Mouse (Mus musculus) forebrain, postnatal 0 days (tissue): ENCODE measurements around the gene Acvr1. TPM values are rescaled to one million over a fixed set of nuclear protein-coding genes. Genes with fewer than 3 reads are reported as not detected.

Experiments
- ATAC-seq: fragments of 200-750 bp; cut with Nextera tagmentation; 2 replicates; pipeline ENCODE4 v1.8.0; 2017; ENCODE audit warnings: mild to moderate bottlenecking, moderate library complexity
- DNase-seq: peaks from one replicate; pipeline ENCODE4 v3.0.0-alpha.2; 2015
- H3K27ac ChIP-seq: fragments of 300-500 bp; sonication (generic); 2 replicates; pipeline ENCODE4 v1.5.1; 2014; ENCODE audit warnings: low read depth, mild to moderate bottlenecking, antibody characterized with exemption, low read length, moderate library complexity, mixed read lengths
- H3K27me3 ChIP-seq: fragments of 300-500 bp; sonication (generic); 2 replicates; pipeline ENCODE4 v1.6.1; 2014; ENCODE audit warnings: mild to moderate bottlenecking, low read length, mixed read lengths; ENCODE audit not compliant: insufficient read depth
- H3K36me3 ChIP-seq: fragments of 300-500 bp; sonication (generic); 2 replicates; pipeline ENCODE4 v1.6.1; 2014; ENCODE audit warnings: mild to moderate bottlenecking, moderate library complexity; ENCODE audit not compliant: insufficient read depth
- H3K4me1 ChIP-seq: fragments of 300-500 bp; sonication (generic); 2 replicates; pipeline ENCODE4 v1.6.1; 2014; ENCODE audit warnings: antibody characterized with exemption; ENCODE audit not compliant: insufficient read depth
- H3K4me2 ChIP-seq: fragments of 300-500 bp; sonication (generic); 2 replicates; pipeline ENCODE4 v1.6.1; 2014; ENCODE audit warnings: low read depth, mild to moderate bottlenecking, moderate library complexity
- H3K4me3 ChIP-seq: fragments of 300-500 bp; sonication (generic); 2 replicates; pipeline ENCODE4 v1.5.1; 2014; ENCODE audit warnings: low read depth, low read length, mixed read lengths
- H3K9ac ChIP-seq: fragments of 300-500 bp; sonication (generic); 2 replicates; pipeline ENCODE4 v1.6.1; 2014; ENCODE audit warnings: mild to moderate bottlenecking
- H3K9me3 ChIP-seq: fragments of 300-500 bp; sonication (generic); 2 replicates; pipeline ENCODE4 v1.6.1; 2016; ENCODE audit warnings: low read length
- CTCF ChIP-seq: sonication (generic); IDR thresholded peaks from 2 replicates; pipeline ENCODE4 v1.5.1; 2016; ENCODE audit warnings: antibody characterized with exemption, control low read depth, low read depth
- WGBS: fragments of 180-500 bp; shearing (Covaris S2); extraction: QIAGEN DNeasy Blood & Tissue Kit; methylation state at CpG from one replicate; pipeline ENCODE4 v1.1.7; 2014; 5-methylcytosine and 5-hydroxymethylcytosine counted together
- polyA plus RNA-seq: library from polyadenylated mRNA; unstranded; fragments of >200 nt; fragmentation: Nextera tagmentation; extraction: Ambion mirVana; gene quantifications from 2 replicates; pipeline ENCODE4 v1.2.1, GENCODE M21; 2015
- total RNA-seq: library from RNA; depleted of rRNA; stranded (reverse); fragments of >200 nt; gene quantifications from 2 replicates; pipeline ENCODE4 v1.2.3, GENCODE M21; 2014

The Acvr1 gene
- total and polyA plus RNA-seq, 2 experiments from 2014 or later, result 6.4 to 16.4 TPM

DNA sequence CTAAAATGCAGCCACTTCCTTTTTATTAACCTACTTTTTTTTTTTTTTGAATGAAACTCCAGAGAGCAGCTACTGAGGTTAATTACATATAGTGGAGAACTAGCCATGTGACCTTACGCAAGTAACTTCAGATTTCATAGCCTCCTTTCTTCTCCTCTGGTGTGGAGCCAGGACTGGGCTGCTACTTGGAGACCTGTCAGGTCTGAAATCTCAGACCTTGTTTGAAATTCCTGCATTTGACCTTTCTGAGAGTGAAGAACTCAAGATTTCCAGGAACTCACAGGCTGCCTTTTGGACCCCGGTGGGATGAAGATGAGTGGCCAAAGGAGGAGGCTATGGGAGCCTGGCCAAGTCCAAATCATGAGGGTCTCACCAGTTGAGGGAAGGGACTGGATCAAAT, 7.2 kb upstream of the Acvr1 start:
- no peak for DNase-seq
- Histone ChIP-seq H3K4me3 (no peak overlapping the region), H3K27me3 (no peaks in the 10 kb centered on the region), H3K4me2 (no peak overlapping the region), H3K36me3 (no peaks in the 10 kb centered on the region), H3K9me3 (no peaks in the 10 kb centered on the region), H3K4me1 (no peaks in the 10 kb centered on the region), H3K9ac (no peak overlapping the region), H3K27ac (no peak overlapping the region)
- 82% methylated on average over 2 of the region's 2 CpGs for WGBS
- TF ChIP-seq CTCF, result no peak
- no peak for ATAC-seq

DNA sequence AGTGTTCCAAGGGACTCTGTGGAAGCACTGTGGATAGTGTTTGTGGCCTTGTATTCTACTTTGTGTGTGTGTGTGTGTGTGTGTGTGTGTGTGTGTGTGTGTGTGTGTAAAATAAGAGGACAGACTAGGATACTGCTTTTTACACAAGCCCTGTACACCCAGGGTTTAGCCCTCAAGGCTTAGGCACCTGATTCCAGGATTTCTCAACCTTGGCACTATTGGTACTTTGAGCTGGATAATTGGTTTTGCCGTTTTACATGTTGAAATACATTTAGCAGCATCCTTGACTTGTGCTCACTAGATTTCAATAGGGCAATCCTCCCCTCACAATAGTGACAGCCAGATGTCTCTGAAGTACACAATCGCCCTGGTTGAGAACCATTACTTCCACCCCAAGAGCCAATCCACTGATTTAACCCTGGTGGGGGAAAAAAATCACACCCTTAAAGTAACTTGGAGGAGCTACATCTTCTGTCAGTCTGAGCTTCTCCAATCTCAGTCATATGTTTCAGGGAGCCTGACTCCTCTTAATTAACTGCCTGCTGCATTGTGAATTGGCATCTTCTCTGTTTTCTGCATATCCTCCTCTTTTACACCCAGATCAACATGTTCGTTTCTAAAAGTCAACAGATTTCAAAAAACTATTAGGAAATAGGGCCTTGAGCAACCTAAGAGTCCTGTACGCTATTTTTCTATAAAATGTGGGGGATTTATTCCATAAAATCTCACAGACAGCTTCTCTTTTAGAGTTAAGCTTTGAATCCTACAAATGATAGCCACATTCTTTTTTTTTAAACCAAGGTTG, 2.1 kb upstream of the Acvr1 start:
- Histone ChIP-seq H3K27ac (peak overlapping the region; percentile 98), H3K4me3 (peak overlapping the region; percentile 97), H3K9ac (peak overlapping the region; percentile 95), H3K36me3 (no peaks in the 10 kb centered on the region), H3K27me3 (no peaks in the 10 kb centered on the region), H3K4me1 (peaks cover 18% of the 10 kb centered on the region), H3K9me3 (no peaks in the 10 kb centered on the region), H3K4me2 (peak overlapping the region; percentile 52)
- WGBS, result 39% methylated on average over 4 of the region's 4 CpGs
- DNase-seq (peak; percentile 32), ATAC-seq (no peak)
- TF ChIP-seq CTCF, result no peak

DNA sequence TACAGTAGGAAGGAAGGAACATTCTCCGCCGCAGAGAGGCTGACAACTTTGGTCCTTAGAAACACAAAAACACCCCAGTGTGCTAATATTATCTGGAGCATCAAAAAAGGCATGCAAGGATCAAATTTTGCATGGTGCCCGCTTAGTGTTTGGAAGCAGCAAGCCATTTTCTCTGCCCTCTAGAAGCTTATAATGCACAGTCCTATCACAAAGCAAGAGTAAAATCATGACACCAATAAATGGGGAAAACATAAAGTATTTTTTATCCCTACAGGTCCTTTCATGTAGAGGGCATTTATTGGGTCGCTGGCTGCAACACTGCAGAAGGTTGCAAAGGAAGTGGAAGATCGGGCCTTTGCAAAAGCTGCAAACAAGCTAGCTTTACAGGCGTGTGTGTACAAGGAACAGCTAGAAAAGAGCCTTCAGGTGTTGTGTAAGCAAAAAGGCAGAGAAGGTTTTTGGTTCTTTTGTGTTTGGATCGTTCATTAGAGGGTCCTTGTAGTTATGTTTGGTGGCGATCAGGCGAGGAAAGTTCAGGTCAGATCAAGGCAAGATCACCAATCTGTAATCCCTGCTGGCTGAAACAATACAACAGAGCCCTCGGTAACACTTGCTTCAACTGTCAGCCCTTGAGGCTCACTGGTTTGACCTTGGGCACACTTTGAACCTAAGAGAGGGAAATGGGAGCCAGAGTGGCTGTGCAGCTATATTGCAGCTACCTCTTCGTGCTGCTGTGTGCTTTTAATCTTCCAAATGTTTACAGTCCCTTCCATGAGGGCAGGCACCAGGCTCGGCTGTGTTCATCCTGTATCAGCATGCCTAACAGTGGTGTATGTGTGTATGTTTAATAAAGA, 1.1 kb upstream of the Acvr1 start:
- ATAC-seq (no peak), DNase-seq (peak; percentile 63)
- 7% methylated on average over 12 of the region's 12 CpGs for WGBS
- no peaks in the 10 kb centered on the region for H3K27me3 ChIP-seq
- peak overlapping the region; percentile 98 for H3K27ac ChIP-seq
- TF ChIP-seq CTCF, result no peak
- peak overlapping the region; percentile 52 for H3K4me2 ChIP-seq
- H3K9me3 ChIP-seq, result no peaks in the 10 kb centered on the region
- peak overlapping the region; percentile 95 for H3K9ac ChIP-seq
- H3K36me3 ChIP-seq, result no peaks in the 10 kb centered on the region
- H3K4me3 ChIP-seq, result peak overlapping the region; percentile 97
- H3K4me1 ChIP-seq, result peaks cover 18% of the 10 kb centered on the region

DNA sequence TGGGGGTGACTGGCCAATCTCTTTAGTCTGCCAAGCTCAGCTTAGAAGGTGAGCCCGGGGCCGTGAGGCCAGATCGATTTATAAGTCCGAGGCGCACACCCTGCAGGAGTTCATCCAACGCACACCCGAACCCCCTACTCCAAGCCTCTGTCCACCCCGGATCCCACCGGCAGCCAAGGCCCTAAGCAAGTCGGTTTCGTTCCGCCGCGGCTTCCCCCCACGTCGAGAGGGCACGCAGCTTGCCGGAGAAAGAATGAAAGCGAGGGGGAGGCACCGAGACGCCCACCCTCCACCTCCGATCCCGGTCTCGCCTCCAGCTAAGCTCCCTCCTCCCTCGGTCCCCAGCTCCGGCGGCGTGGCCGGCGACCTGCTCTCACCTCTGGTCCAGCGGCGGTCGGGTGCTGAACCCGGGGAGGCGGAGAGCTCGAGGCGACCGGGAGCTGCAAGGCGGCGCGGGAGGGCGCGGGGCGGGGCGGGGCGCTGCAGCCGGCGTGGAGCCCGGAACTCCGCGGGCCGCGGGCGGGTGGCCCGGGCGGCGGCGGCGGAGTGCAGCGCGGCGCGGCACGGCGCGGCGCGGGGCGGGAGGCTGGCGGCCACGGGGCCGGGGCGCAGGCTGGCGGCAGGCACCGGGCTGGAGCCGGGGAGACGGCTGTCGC, 419 bp downstream of the Acvr1 start:
- H3K9ac ChIP-seq, result peak overlapping the region; percentile 95
- TF ChIP-seq CTCF, result 0 out of 2 replicates have a peak, but pooled peaks have one; percentile 22
- H3K4me2 ChIP-seq, result peak overlapping the region; percentile 52
- peak overlapping the region; percentile 97 for H3K4me3 ChIP-seq
- no peaks in the 10 kb centered on the region for H3K9me3 ChIP-seq
- 1% methylated on average over 55 of the region's 78 CpGs for WGBS
- no peaks in the 10 kb centered on the region for H3K36me3 ChIP-seq
- peak; percentile 67 for DNase-seq
- peak; percentile 58 for ATAC-seq
- H3K27me3 ChIP-seq, result no peaks in the 10 kb centered on the region
- H3K4me1 ChIP-seq, result peaks cover 18% of the 10 kb centered on the region
- H3K27ac ChIP-seq, result peak overlapping the region; percentile 98

DNA sequence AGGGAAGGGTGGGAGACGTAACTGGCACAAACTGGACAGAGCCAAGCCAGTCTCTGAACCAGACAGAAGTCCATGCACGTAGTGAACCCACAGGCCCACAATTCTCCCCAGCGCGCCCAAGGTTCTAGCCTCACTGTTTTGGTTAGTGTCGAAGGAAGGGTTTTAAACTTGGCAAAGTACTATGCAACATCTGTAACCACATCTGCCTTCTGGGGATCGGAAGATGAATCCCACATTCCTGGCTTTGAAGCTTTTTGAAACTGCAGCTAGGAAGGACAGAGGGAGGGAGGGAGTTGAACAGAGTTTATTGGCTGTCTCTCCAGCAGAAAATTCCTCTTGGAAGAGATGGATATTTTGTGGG, 928 bp downstream of the Acvr1 start:
- Histone ChIP-seq H3K9ac (peak overlapping the region; percentile 95), H3K4me3 (peak overlapping the region; percentile 97), H3K27me3 (no peaks in the 10 kb centered on the region), H3K36me3 (no peaks in the 10 kb centered on the region), H3K4me1 (peaks cover 18% of the 10 kb centered on the region), H3K27ac (peak overlapping the region; percentile 98), H3K4me2 (peak overlapping the region; percentile 52), H3K9me3 (no peaks in the 10 kb centered on the region)
- no peak for ATAC-seq
- no peak for DNase-seq
- whole genome bisulfite sequencing, result 2% methylated on average over 6 of the region's 6 CpGs
- TF ChIP-seq CTCF, result no peak

DNA sequence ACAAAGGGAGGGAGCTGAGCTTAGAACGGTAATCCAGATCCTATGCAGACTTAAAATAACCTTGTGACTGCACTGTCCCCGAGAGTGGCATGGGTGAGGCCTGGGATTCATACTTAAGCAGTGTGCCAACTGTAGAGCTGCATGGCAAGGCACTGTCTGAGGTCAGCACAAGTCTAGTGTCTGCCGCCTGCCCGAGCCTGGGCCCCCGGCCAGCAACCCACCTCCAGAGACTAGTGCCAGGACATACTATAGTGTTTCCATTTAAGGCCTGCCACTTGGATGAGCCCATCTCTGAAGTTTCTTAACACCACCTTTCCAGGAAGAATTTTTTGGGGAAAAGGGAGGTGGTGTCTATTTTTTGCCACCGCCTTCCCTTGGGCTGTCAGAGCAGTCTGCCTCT, 1.7 kb downstream of the Acvr1 start:
- no peak for ATAC-seq
- Histone ChIP-seq H3K4me1 (peaks cover 18% of the 10 kb centered on the region), H3K4me3 (peak overlapping the region; percentile 97), H3K9ac (peak overlapping the region; percentile 10), H3K4me2 (peak overlapping the region; percentile 52), H3K9me3 (no peaks in the 10 kb centered on the region), H3K27ac (no peak overlapping the region), H3K27me3 (no peaks in the 10 kb centered on the region), H3K36me3 (no peaks in the 10 kb centered on the region)
- WGBS, result 24% methylated on average over 6 of the region's 6 CpGs
- DNase-seq, result no peak
- TF ChIP-seq CTCF, result no peak
